Mouse (Mus musculus) yolk sac, embryonic 10.5 days (tissue): ENCODE results near the gene Gria3.

ENCODE experiments used
- DNase-seq: peaks from one replicate; pipeline ENCODE4 v3.0.0-alpha.2; 2017; ENCODE audit warnings: low spot score

Gria3 gene

GRCm38 (mm10) chrX:41400058-41400904 lies at the start of gene Gria3:
Gene Gria3 (plus strand): TSS chrX:41400854.
- peak; percentile 5 for DNase-seq

GRCm38 (mm10) chrX:41387086-41387485 lies 13.6 kb upstream of the Gria3 start:
- no peak for DNase-seq

GRCm38 (mm10) chrX:41389079-41389478 lies 11.6 kb upstream of the Gria3 start:
- no peak for DNase-seq

- no peak for DNase-seq
Measured at GRCm38 (mm10) chrX:41398482-41398881, 2.2 kb upstream of the Gria3 start.

GRCm38 (mm10) chrX:41401186-41401585 lies 532 bp downstream of the Gria3 start:
- DNase-seq = no peak

- no peak for DNase-seq
Measured at GRCm38 (mm10) chrX:41401590-41402240, 1.1 kb downstream of the Gria3 start.

- no peak for DNase-seq
Measured at GRCm38 (mm10) chrX:41402656-41403055, 2.0 kb downstream of the Gria3 start.

- no peak for DNase-seq
Measured at GRCm38 (mm10) chrX:41406288-41406687, 5.6 kb downstream of the Gria3 start.

- DNase-seq = no peak
Measured at GRCm38 (mm10) chrX:41409791-41410190, 9.1 kb downstream of the Gria3 start.

- DNase-seq = no peak
Measured at GRCm38 (mm10) chrX:41425651-41426050, 25.0 kb downstream of the Gria3 start.

GRCm38 (mm10) chrX:41428011-41428410 lies 27.4 kb downstream of the Gria3 start:
- no peak for DNase-seq

- DNase-seq = no peak
Measured at GRCm38 (mm10) chrX:41435541-41435940, 34.9 kb downstream of the Gria3 start.

GRCm38 (mm10) chrX:41438841-41439240 lies 38.2 kb downstream of the Gria3 start:
- DNase-seq = no peak

GRCm38 (mm10) chrX:41448876-41449275 lies 48.2 kb downstream of the Gria3 start:
- no peak for DNase-seq

- no peak for DNase-seq
Measured at GRCm38 (mm10) chrX:41477486-41477885, 76.8 kb downstream of the Gria3 start.

GRCm38 (mm10) chrX:41496528-41496927 lies 95.9 kb downstream of the Gria3 start:
- DNase-seq = no peak

- no peak for DNase-seq
Measured at GRCm38 (mm10) chrX:41505371-41505770, 104.7 kb downstream of the Gria3 start.

GRCm38 (mm10) chrX:41507959-41508358 lies 107.3 kb downstream of the Gria3 start:
- no peak for DNase-seq

- no peak for DNase-seq
Measured at GRCm38 (mm10) chrX:41514982-41515381, 114.3 kb downstream of the Gria3 start.

- DNase-seq = no peak
Measured at GRCm38 (mm10) chrX:41532511-41532910, 131.9 kb downstream of the Gria3 start.

- DNase-seq = no peak
Measured at GRCm38 (mm10) chrX:41535886-41536285, 135.2 kb downstream of the Gria3 start.

- DNase-seq = no peak
Measured at GRCm38 (mm10) chrX:41562296-41563060, 161.8 kb downstream of the Gria3 start.

- no peak for DNase-seq
Measured at GRCm38 (mm10) chrX:41564898-41565297, 164.2 kb downstream of the Gria3 start.
